Mouse (Mus musculus) spleen, adult 18-20 months (tissue): ENCODE results near the gene Ptgs2.
A peak's percentile ranks its signal among the peaks of the same experiment; 100 is the strongest.

Experiments used
- DNase-seq, 2 experiments: peaks; one replicate each; pipeline ENCODE4 v3.0.0; 2022; ENCODE audit warnings: mixed read lengths in 2 of 2

The Ptgs2 gene

DNA sequence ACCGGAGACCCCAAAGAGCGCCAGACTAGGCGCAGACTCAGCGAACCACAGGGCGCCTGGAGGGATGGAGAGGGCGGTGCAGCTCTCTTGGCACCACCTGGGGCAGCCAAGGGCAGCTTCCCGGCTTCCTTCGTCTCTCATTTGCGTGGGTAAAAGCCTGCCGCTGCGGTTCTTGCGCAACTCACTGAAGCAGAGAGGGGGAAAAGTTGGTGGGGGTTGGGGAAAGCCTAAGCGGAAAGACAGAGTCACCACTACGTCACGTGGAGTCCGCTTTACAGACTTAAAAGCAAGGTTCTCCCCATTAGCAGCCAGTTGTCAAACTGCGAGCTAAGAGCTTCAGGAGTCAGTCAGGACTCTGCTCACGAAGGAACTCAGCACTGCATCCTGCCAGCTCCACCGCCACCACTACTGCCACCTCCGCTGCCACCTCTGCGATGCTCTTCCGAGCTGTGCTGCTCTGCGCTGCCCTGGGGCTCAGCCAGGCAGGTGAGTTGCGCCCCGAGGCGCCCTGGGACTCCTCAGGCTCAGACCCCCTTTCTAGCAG lies at the start of gene Ptgs2:
Gene Ptgs2 (plus strand): TSS at position 242 of the 544 bp plus-strand sequence.
- DNase-seq = peak in 1 of 2 experiments; percentile 2

DNA sequence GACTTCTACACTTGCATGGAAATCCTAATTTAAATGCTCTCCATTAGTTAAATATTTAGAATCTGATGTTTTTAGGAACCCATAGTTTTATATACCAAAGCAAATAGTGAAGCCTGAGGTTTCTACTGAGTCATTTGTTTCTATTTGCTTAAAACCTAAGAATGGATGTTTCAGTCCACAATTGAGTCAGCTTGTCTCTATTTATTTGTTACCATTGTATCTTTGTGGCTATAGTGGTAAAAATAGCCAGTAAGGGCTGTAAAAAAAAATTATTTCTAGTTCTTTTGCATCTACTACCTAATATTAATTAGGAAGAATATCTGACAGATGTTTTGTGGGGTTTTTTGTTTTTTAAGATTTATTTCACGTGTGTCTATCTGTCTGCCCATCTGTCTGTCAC lies 49.6 kb upstream of the Ptgs2 start:
- DNase-seq = no peak

DNA sequence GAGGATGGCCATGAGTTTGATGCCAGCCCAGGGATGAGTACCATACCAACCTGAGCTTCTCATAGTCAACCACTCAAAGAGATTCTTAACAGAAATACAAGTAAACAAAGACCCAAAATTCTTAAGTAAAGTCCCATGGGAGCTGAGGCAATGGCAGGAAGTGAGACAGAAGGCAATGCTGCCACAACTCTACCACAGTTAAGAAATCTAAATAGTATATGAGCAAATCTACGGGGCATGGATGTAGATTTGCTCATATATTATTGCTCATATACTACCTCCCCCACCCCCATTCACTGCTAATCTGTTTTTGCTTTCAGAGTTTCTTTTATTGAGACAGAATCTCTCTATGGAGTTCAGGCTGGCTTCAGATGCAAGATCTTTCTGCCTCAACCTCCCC lies 34.1 kb upstream of the Ptgs2 start:
- no peak for DNase-seq

DNA sequence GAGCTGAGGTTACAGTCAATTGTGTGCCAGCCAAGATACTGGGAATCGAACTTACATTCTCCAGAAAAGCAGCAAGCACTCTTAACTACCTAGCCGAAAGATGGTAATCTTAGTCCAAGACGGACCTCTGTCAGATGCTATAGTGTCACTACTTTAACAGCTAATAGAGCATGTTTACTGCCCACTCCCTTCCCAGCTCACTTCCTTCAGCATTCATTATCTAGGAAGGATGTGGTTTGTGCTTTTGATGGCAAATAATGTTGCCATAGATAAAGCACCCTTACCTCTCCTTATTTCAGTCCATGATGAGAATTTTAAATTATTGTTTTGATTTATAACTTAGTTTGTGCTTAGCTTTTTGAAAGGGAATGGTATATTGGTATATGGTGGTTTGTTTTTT lies 27.0 kb upstream of the Ptgs2 start:
- DNase-seq = no peak

DNA sequence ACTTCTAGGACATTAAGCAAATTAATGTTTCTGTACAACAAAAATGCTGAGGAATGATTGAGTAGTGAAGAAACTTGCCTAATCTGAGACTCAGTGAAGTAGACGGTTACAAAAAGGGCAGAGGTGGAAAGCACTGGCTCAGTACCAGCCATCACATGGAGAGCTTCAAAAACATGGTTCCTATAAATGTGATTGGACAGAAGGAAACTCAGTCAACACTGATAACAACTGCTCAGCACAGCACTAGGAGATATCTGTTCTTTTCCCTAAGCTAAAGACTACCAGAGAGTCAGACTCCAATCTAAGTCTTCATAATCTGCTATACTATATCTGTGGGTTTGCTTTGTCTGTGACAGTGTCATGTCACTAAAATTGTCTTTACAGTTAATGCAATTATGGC lies 25.2 kb upstream of the Ptgs2 start:
- no peak for DNase-seq

DNA sequence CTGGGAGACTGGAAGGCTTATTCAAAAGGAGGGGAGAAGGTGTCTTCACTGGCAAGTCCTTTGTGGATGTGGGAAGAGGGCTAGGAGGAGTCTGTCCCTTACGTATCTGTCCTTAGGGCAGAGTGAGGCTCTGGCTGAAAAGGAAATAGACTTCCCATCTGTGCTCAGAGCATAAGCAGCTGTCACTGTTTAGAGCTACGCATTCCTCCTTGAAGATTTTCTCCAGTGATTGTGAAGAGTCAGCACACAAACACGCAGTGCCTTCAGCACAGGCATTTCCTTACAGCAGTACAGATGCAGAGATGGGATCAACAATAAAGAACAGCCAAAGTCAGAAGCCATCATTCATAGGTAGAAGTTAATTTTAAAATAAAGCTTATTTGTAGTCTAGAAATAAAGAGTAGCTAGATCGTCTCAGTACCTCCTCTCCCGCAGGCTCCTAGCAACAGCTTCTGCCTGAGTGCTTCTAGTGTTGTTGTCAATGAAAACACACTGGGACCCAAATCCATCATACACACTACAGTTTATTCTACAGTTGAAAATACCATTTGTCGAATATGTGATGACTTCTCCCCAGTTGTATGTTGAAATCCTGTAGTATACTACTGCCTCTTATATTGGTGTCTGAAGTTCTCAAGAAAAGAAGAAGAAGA lies 10.7 kb upstream of the Ptgs2 start:
- no peak for DNase-seq

DNA sequence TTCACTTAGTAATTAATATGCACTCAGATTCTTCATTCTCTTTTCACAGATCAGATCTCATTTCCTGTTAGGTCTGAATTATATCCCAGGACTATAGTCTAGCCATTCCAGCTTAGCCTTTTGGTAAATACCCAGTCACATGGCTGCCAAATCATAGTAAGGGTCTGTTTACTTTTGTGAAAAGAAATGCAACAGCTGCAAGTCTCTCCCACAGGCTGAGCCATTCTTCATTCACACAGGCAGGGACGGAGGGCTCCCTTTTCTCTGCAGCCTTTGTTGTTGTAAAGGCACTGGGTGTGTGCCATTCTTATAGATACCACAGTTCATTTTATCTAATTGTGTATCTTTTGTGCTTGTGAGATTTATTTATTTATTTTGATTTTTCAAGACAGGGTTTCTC lies 9.6 kb upstream of the Ptgs2 start:
- no peak for DNase-seq

DNA sequence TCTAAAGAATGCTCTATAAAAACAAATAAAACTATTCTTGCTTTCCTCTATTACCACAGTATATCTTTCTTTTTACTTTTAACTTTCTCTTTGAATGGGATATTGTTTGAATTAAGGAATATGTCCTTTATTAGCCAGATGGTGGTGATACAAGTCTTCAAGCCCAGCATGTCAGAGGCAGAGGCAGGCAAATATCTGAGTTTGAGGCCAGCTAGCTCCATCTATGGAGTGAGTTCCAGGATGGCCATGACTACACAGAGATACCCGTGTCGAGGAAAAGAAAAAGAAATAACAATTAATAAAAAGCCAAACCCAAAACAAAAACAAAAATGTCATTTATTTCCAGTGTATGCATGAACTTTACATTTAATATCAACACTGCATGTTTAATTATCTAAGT lies 2.8 kb upstream of the Ptgs2 start:
- DNase-seq = no peak

DNA sequence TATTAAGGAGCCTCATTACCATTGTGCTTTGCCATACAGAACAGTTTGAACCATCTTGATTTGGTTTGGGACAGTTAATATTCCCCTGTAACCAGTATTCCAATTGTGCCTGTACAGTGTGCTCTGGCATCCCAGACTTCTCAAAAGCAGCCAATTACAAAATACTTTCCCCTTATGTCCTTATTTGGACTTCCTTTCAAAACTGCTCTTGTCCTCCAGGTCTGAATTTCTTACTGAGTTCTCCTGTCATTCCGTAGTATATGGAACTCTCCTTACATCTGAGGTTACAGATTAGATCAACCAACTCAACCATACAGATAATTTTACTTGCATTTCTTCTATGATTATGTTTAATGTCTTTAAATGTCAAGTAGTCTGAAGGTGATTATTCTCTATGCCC lies 2.1 kb upstream of the Ptgs2 start:
- DNase-seq = no peak

DNA sequence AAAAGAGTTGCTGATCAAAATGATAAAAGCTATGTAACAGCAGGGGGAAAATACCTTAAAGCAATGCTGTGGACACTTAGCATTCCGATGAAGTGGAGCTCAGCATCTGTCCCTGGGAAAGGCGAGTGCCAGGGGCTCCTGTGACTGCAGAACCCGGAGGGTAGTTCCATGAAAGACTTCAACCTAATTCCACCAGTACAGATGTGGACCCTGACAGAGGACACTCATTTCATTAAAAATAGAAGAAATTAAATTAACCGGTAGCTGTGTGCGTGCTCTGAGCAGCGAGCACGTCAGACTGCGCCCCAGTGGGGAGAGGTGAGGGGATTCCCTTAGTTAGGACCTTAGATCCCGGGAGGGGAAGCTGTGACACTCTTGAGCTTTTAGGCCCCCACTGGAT lies 457 bp upstream of the Ptgs2 start:
- no peak for DNase-seq

DNA sequence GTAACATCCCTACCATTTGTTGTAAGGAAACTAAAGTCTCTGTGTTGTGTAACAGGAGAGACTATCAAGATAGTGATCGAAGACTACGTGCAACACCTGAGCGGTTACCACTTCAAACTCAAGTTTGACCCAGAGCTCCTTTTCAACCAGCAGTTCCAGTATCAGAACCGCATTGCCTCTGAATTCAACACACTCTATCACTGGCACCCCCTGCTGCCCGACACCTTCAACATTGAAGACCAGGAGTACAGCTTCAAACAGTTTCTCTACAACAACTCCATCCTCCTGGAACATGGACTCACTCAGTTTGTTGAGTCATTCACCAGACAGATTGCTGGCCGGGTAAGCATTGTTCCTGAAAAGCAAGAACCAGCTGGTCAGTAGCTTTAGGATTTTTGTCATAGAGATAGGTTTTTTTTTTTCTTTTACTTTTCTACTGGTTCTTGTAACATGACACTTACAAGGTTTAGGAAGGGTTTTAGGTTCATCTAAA lies 4.4 kb downstream of the Ptgs2 start:
- DNase-seq = no peak

DNA sequence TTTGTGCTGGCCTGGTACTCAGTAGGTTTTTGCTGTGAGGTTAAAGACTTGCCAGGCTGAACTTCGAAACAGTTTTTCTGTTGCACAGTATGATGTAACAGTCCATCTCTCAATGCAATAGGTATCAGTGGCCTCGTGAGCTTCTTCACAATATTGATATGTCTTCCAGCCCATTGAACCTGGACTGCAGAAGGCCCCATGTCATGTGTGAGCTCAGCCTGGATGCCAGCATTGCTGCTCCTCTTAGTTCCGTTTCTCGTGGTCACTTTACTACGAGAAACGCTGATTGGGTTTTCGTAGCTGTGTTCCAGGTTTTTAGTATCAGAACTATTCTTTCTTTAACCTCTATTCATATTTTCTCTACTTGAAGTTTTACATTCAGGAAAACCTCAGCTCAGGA lies 6.9 kb downstream of the Ptgs2 start:
- DNase-seq = no peak

DNA sequence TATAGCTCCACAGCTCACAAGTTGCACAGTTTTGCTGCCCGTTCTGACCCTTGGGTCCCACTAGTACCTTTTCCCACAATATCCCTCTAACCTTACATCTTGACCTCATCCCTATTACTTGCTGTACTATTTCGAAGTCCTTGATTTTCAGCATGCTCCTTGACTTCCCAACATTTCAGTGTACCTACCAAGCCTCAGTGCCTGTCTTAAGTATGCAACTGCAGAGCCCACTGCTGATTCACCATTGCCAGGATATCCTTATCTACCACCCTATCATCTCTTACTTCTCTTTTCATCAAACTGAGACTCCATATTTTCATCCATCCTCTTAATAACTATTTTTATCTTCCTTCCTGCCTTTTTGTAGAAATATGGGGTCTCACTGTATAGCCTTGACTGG lies 9.8 kb downstream of the Ptgs2 start:
- no peak for DNase-seq

DNA sequence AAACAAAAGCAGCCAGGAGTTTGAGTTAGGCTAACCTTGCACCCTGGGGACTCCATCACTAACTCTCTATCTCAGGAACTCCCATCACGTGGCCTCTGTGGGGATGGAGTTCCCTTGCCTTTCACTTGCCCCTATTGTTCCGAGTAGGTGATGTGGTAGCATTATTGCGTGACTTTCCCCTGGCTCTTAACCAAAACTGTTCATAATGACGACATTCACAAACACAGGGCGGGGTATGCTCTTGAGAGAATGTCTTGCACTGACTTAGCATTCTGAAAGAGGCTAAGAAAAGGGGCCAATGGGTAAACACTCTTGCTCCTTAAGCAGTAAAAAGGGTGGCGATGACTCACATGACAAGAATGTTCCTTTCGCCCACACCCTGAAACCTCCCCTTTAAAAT lies 15.5 kb downstream of the Ptgs2 start:
- DNase-seq = no peak

DNA sequence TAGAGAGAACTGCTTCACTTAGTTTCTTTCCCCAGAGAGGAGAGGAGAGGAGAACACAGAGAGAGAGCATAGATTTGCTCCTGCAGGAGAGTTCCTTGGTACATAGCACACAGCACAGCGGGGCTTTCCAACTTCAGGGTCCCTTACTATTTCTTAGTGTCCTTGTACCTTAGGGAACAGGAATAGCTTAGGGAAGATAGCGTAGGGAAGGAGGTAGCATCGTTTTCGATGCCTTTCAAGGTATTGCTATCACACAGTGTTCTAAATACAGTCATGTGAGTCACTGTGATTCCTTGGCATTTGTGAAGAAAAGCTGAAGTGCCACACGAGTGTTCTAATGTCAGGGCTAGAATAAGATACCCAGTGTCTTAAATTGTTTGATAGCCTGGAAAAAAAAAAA lies 18.5 kb downstream of the Ptgs2 start:
- no peak for DNase-seq

DNA sequence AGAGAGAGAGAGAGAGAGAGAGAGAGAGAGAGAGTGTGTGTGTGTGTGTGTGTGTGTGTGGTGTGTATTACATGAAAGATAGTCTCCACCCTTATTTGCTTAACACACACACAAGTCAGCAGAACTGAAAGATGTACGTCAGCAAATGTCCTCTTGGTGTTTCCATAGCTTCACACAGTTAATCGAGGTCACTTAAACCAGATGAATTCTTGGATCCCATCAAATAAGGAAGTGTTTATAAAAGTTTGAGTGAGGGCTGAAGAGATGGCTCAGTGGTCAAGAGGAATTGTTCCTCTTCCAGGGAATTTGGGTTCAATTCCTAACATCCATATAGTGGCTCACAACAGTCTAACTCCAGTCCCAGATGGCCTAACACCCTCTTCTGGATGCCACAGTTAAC lies 25.7 kb downstream of the Ptgs2 start:
- no peak for DNase-seq

DNA sequence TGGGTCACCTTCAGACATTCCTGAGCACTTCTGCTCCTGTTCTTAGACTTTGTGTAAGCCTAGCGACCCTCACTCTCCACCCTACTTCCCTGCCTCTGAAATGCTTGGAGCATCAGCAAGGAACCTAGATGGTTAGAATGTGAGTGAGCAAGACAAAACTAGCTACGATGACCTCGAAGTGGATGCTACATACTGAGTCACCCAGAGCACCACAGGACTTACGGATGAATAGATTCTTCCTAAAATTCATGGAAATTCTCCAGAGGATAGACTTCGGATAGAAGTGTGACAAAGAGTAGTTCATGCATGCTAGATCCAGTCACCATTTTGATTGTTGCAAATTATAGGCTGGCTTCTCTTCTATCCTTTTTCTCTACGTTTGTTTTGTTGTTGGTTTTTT lies 30.2 kb downstream of the Ptgs2 start:
- no peak for DNase-seq

DNA sequence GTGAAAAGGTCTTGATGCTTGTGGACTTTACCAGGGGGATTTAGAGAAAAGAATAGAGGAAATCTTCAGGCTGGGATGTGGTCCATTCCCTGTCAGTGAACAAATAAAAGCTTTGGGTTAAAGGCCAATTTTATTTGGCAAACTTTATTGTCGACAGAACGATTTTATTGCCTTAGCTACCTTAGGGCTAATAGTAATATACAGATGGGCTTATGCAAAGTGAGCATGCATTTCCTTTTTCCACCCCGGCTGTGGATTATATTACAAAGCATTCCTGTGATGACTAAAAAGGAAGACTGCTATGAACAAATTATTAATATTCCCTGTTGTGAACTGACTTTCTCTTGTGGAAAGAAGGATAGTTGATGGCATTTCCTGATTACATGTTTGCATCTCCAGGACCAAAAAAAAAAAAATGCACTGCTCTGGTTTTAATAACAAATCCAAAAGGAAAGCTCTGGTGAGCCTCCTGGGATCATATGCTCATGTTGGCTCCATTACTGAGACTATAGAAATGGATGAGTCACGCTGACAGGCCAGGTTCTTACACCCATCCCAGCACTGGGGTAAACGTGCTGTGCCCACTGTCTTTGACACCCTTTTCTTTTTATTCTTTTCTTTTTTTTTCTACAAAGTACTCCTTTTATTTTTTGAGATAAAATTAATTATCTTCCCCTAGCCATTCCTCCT lies 30.9 kb downstream of the Ptgs2 start:
- DNase-seq = no peak

DNA sequence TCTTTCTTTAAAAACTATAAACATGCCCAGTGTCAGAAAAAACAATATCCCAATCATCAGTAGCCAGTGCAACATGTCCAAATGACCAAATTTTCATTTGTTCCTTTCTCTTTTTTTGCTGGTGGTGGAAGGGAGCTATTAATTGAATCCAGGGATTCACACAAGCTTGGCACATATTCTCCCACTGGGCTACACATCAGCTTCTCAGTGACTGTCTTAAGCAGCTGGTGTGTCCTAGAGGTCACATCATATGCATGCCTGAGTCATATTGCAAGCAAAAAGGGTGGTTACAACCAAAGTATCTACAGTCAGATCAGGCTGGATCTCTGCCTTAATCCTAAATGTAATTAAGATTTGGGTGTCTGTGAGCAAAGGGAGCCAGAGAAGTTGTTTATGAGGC lies 35.5 kb downstream of the Ptgs2 start:
- DNase-seq = no peak

DNA sequence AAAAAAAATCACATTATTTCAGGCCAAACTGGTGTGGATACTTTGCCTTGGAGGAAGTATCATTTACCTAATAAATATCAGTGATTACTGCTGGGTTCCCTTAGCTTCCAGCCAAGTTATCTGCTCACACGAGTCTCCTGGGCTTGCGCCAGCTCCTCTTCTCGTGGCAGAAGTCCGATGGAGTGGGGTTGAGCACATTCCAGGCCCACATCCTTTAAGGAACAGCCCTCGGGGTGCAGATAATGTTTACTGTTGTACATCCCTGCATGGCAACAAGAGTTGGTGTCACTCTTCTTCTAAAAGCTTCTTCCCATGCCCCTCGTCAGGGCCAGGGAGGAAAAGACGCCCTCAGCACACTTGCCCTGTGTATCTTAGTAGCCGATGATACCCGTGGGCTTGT lies 39.9 kb downstream of the Ptgs2 start:
- DNase-seq = no peak

DNA sequence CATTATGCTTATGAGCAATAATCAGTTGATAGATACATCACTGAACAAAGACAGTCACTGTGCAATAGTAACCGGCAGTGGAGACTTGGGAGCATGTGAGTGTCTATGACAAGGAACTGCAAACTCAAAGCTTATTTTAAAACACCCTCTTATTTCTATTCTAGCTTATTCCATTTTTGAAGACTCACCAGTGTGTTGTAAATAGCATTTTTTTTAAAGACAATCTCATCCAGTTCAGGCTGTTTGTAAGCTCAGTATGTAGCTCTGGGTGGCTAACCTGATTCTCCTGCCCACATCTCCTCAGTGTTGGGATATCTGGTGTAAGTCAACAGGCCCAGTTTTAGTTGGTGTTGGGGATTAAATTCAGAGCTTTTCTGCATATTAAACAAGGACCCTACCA lies 42.1 kb downstream of the Ptgs2 start:
- DNase-seq = no peak

DNA sequence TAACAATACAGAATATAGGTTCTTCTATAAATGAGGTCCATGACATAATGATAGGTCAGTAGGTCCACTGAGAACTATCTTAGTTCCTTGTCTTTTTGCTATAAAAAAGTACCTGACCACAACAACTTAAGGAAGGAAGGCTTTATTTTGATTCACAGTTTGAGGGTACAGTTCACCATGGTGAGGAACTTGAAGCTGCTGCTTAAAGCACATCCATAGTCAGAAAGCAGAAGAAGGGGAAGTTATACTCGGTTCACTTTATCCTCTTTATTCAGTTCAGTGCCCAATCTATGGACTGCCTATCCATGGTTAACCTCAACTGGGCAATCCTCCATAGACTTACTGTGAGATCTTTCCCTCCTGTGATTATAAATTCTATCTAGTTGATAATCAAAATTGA lies 43.7 kb downstream of the Ptgs2 start:
- no peak for DNase-seq

DNA sequence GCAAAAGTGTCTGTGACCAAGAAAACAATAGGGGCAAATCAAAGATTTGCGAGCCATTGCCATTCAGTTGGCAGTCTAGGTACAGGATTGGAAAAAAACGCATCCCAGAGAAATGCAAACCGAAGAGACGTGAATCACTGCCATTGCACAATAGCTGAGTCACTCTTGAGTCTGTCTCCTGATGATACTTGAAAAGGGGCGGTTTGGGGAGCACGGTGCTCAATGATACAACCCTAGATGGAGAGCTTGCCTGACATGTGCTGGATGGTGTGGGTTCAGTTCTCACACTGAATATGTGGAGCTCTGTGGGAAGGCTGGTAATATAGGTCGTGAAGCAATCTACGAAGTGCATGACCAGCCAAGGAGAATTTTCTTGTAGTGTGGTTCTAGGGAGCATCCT lies 45.2 kb downstream of the Ptgs2 start:
- DNase-seq = no peak

DNA sequence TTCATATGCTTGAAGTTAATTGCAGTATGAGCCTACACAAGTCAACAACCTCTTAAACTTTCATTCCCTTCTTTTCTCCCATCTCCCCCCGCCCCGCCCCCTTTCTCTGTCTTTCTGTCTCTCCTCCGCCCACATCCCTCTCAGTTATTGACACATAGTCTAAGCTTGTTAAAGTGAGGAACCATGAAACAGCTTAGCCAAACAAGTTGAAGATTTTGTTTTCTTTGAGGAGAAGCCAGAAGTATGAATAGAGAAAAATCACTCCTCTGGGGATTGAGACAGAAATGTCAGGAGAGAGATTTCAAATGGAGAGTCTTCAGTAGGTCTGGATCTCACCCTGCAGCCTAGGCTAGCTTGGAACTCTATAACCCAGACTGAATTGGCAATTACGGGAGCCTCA lies 47.4 kb downstream of the Ptgs2 start:
- no peak for DNase-seq

DNA sequence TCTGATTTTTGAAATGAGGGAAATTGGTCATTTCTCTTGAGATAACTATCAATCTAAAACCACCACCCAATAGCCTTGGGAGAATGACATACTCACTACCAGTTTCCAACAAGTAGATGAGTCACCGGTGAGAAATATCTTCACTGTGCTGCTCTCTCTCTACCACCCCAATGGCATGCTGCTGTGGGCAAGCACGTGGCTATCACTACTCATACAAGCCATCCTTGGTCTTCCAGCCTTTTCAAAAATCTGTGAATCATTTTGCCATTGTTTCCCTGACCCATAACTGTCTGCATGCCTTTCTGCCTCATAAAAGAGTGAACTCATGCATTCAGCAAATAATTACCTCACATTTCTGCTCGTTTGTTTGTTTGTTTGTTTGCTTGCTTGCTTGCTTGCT lies 51.6 kb downstream of the Ptgs2 start:
- no peak for DNase-seq
